Mouse (Mus musculus): ENCODE results near the gene Snx9.

DNA sequence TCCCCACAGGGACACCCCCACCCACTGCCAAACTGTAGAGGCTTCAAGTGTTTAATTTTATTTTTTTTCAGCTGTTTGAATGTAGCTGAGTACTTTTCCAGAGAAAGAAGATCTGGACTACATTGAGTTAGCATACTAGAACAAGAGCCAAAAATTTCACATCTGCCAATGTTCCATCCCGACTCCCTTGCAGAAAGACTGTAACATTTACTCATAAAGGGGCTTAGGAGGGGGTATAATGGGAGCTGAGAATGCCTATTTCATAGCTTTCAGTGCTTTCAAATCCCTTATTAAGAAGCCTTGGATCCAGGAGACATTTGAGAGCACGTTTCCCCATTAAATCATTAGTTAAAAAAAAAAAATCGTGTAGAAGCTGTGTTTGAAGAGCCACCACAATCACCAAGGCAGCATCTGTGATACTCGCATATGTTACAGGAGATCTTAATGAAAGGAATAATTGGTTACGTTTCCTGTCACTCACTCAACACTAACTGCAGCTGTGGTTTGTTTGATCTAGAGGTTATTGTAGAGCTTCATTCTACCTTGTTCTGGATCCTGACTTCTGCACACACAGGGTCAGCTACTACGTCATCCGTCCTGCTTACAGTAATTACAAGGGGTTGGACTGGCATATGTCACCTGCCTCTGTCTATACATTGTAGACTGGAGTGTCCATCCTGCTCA is 35.8 kb upstream of the Snx9 start:
- TF ChIP-seq TAL1 (IDR thresholded peaks at IDR 0.05; ENCODE audit: low read length), result no peak
- no peak for TF ChIP-seq GATA1 (IDR thresholded peaks at IDR 0.05; ENCODE audit: low read length)

Measured in erythroblast, embryonic 14.5 days (primary cell).